Mouse (Mus musculus) MEL (cell line): ENCODE results near the gene Smarcad1. TPM values are rescaled to one million over a fixed set of nuclear protein-coding genes. Genes with fewer than 3 reads are reported as not detected.

Experiments used
- DNase-seq: peaks from one replicate; pipeline ENCODE4 v3.0.0; 2011; ENCODE audit warnings: low read depth, low spot score
- H3K27ac ChIP-seq: 2 replicates; pipeline ENCODE4 v1.5.1; 2012; ENCODE audit warnings: low read depth, mild to moderate bottlenecking, control low read depth, low read length, moderate library complexity; ENCODE audit not compliant: control insufficient read depth
- H3K27me3 ChIP-seq, 2 experiments: fragments of 150-350 bp in 1 of 2; sonication (generic) in 1 of 2; 2 replicates each; pipeline ENCODE4 v1.6.1; 2012; ENCODE audit warnings: low read length in 2 of 2, mild to moderate bottlenecking in 2 of 2, improper control_type of control experiment in 1 of 2, moderate library complexity in 1 of 2; ENCODE audit not compliant: insufficient read depth in 2 of 2, control insufficient read depth in 1 of 2
- H3K36me3 ChIP-seq, 2 experiments: 2 replicates each; pipeline ENCODE4 v1.6.1; 2012 to 2014; ENCODE audit warnings: low read length in 2 of 2, improper control_type of control experiment in 1 of 2, inconsistent platforms in 1 of 2, mild to moderate bottlenecking in 1 of 2; ENCODE audit not compliant: insufficient read depth in 2 of 2, control insufficient read depth in 1 of 2
- H3K4me1 ChIP-seq, 2 experiments: fragments of 150-350 bp in 1 of 2; sonication (generic) in 1 of 2; 2 replicates each; pipeline ENCODE4 v1.6.1; 2012; ENCODE audit warnings: low read length in 2 of 2, improper control_type of control experiment in 1 of 2, mild to moderate bottlenecking in 1 of 2; ENCODE audit not compliant: insufficient read depth in 2 of 2, control insufficient read depth in 1 of 2
- H3K4me3 ChIP-seq, 2 experiments: fragments of 150-350 bp in 1 of 2; sonication (generic) in 1 of 2; 2 replicates each; pipeline ENCODE4 v1.5.1; 2012; ENCODE audit warnings: low read depth in 2 of 2, low read length in 2 of 2, mild to moderate bottlenecking in 2 of 2, moderate library complexity in 2 of 2, control low read depth in 1 of 2, improper control_type of control experiment in 1 of 2; ENCODE audit not compliant: control insufficient read depth in 1 of 2, insufficient read depth in 1 of 2
- H3K79me2 ChIP-seq: 2 replicates; pipeline ENCODE4 v1.6.1; 2012; ENCODE audit warnings: mild to moderate bottlenecking, low read length, moderate library complexity; ENCODE audit not compliant: control insufficient read depth, poor library complexity, insufficient read depth
- H3K9ac ChIP-seq: 2 replicates; pipeline ENCODE4 v1.6.1; 2012; ENCODE audit warnings: low read depth, mild to moderate bottlenecking, control low read depth, low read length, moderate library complexity; ENCODE audit not compliant: control insufficient read depth, poor library complexity, severe bottlenecking
- H3K9me3 ChIP-seq: fragments of 150-350 bp; sonication (generic); replicated peaks from 2 replicates; pipeline ENCODE4 v1.6.1; 2012; ENCODE audit warnings: mild to moderate bottlenecking, low read length, improper control_type of control experiment, moderate library complexity; ENCODE audit not compliant: insufficient read depth
- EP300 ChIP-seq, 2 experiments: IDR thresholded peaks; 2 replicates each; pipeline ENCODE4 v1.6.1; 2011; ENCODE audit warnings: improper control_type of control experiment in 2 of 2, low read length in 2 of 2, low read depth in 1 of 2, mild to moderate bottlenecking in 1 of 2
- ETS1 ChIP-seq: IDR thresholded peaks from 2 replicates; pipeline ENCODE4 v1.6.1; 2012; ENCODE audit warnings: low read depth, mild to moderate bottlenecking, inconsistent platforms, low read length, improper control_type of control experiment, moderate library complexity
- GATA1 ChIP-seq: IDR thresholded peaks from 2 replicates; pipeline ENCODE4 v1.6.1; 2011; ENCODE audit warnings: low read depth, low read length, improper control_type of control experiment
- HCFC1 ChIP-seq: IDR thresholded peaks from 2 replicates; pipeline ENCODE4 v1.6.1; 2012; ENCODE audit warnings: low read depth, mild to moderate bottlenecking, inconsistent platforms, low read length, improper control_type of control experiment, moderate library complexity
- MXI1 ChIP-seq: IDR thresholded peaks from 2 replicates; pipeline ENCODE4 v1.6.1; 2011; ENCODE audit warnings: mild to moderate bottlenecking, low read depth, low read length, improper control_type of control experiment
- MYB ChIP-seq: IDR thresholded peaks from 2 replicates; pipeline ENCODE4 v1.6.1; 2011; ENCODE audit warnings: mild to moderate bottlenecking, low read depth, low read length, improper control_type of control experiment
- POLR2A ChIP-seq, 2 experiments: IDR thresholded peaks; 2 replicates each; pipeline ENCODE4 v1.6.1; 2011 to 2012; ENCODE audit warnings: low read length in 2 of 2, mild to moderate bottlenecking in 2 of 2, control low read depth in 1 of 2, improper control_type of control experiment in 1 of 2, low read depth in 1 of 2, moderate library complexity in 1 of 2; ENCODE audit not compliant: control insufficient read depth in 1 of 2, insufficient read depth in 1 of 2, poor library complexity in 1 of 2
- RAD21 ChIP-seq: IDR thresholded peaks from 2 replicates; pipeline ENCODE4 v1.6.1; 2011; ENCODE audit warnings: mild to moderate bottlenecking, low read depth, low read length, improper control_type of control experiment
- TBP ChIP-seq: IDR thresholded peaks from 2 replicates; pipeline ENCODE4 v1.8.0; 2011; ENCODE audit warnings: low read depth, low read length, improper control_type of control experiment
- ZKSCAN1 ChIP-seq: IDR thresholded peaks from 2 replicates; pipeline ENCODE4 v1.6.1; 2012; ENCODE audit warnings: low read depth, mild to moderate bottlenecking, inconsistent platforms, low read length, improper control_type of control experiment, moderate library complexity
- ZNF384 ChIP-seq: IDR thresholded peaks from 2 replicates; pipeline ENCODE4 v1.6.1; 2012; ENCODE audit warnings: low read depth, mild to moderate bottlenecking, inconsistent platforms, low read length, improper control_type of control experiment
- polyA plus RNA-seq, 2 experiments: library from polyadenylated mRNA; stranded (reverse) in 1 of 2; unstranded in 1 of 2; fragments of >175 nt in 1 of 2; fragments of >200 nt in 1 of 2; gene quantifications; 2 replicates each; pipeline versions ENCODE4 v1.2.1 to v1.2.4; 2012; ENCODE audit warnings: low replicate concordance in 2 of 2, low read depth in 1 of 2; ENCODE audit not compliant: insufficient read length in 2 of 2, insufficient read depth in 1 of 2, missing spikeins in 1 of 2
- total RNA-seq: library from RNA; depleted of rRNA; stranded (reverse); fragments of 300-350 nt; gene quantifications from 2 replicates; pipeline ENCODE4 v1.2.3, GENCODE M21; 2012

Gene Smarcad1
- total and polyA plus RNA-seq, 3 experiments, result 40.7 to 45.0 (median 42.7) TPM

DNA sequence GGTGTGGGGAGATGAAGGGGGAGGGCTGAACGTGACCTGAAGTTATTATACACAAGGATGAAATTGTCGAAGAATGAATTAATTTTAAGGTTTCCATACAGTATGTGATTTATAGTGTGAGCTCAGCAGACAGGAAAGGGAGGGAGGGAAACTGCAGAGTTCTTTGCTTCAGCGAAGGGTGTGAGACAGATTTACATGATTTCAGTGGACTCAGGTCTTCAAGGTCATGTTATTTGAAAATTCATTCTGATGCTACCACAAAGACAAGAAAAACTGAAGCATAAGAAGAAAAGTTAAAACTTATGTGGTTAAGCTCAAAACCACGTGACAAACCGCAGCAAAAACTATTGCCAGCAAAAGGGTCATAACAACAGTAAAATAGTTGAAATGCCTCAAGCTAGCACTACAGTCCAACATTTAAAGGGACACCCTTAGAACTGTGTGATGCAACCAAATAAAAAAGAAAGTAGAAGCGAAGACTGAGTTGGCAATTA, 98.4 kb downstream of the Smarcad1 start:
- no peak for TF ChIP-seq ZNF384
- TF ChIP-seq ETS1, result no peak
- TF ChIP-seq POLR2A (IDR thresholded peaks at IDR 0.05; ENCODE audit: control insufficient read depth in 1 of 2, insufficient read depth in 1 of 2, low read depth in 1 of 2, low read length in 2 of 2, poor library complexity in 1 of 2), result no peak
- TF ChIP-seq GATA1, result no peak
- TF ChIP-seq EP300 (IDR thresholded peaks at IDR 0.05; ENCODE audit: low read depth in 1 of 2, low read length in 2 of 2), result no peak
- no peak for TF ChIP-seq RAD21
- Histone ChIP-seq H3K36me3 (no peaks in the 10 kb centered on the region), H3K4me3 (no peak overlapping the region), H3K27me3 (peaks cover 0 to 1% of the 10 kb centered on the region in 2 experiments; a peak in 2 of 4 replicates), H3K79me2 (no peaks in the 10 kb centered on the region), H3K9ac (no peak overlapping the region), H3K27ac (no peak overlapping the region), H3K9me3 (no peaks in the 10 kb centered on the region), H3K4me1 (no peaks in the 10 kb centered on the region)
- no peak for DNase-seq

DNA sequence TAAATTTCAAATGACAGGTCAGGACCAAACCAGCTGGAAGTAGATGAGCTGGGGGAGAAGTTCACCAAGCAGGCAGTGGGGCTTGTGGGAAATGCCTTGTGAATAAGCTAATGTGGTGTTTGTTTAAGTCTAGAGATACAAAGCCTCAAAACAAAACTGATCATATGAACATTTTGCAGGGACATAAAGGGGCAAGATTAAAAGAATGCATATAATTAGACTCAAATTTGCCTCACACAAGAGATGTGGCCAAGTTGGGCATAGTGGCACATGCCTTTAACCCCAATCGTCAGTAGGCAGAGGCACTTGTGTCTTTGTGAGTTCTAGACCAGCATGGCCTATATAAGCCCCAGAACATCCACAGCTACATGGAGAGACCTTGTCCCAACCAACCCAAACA, 99.9 kb downstream of the Smarcad1 start:
- Histone ChIP-seq H3K9ac (no peak overlapping the region), H3K4me1 (no peaks in the 10 kb centered on the region), H3K4me3 (no peak overlapping the region), H3K36me3 (no peaks in the 10 kb centered on the region), H3K27me3 (peaks cover 0 to 1% of the 10 kb centered on the region in 2 experiments; a peak in 2 of 4 replicates), H3K9me3 (no peaks in the 10 kb centered on the region), H3K79me2 (no peaks in the 10 kb centered on the region), H3K27ac (no peak overlapping the region)
- TF ChIP-seq MXI1 (no peak), POLR2A (IDR thresholded peaks at IDR 0.05; ENCODE audit: control insufficient read depth in 1 of 2, insufficient read depth in 1 of 2, low read depth in 1 of 2, low read length in 2 of 2, poor library complexity in 1 of 2) (no peak)
- no peak for DNase-seq

DNA sequence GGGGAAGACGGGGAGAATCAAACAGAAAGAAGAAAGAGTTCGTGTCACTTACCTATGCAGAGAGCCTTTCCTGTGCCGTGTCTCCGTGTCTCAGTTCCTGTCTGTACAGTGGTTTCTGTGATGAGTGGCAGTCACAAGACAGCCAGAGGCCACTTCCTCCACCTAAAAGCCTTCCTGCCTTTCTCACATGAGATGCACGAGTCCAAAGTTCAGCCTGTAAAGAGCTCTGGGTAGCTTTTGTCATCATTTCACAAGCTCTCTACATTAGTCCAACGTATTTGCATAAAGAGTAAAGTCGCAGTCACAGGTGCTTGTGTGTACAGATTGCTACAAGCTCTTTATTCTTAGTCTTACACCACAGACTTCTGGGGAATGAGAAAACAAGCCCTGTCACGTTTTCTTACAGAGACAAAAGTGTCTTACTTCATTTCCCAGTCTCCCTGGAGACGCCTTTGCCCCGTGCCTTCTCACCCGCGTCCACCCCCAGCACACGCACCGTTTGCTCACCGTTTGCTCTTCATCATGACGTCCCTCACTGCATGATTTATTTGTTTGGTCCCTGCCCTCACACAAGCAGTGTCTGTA, 102.3 kb downstream of the Smarcad1 start, which contains the start of gene Hpgds:
Gene Hpgds, minus strand, starts transcription at position 288 of the 585 bp plus-strand sequence.
- H3K9ac ChIP-seq, result no peak within 1 kb of the TSS
- no peaks in the 10 kb centered on the region for H3K36me3 ChIP-seq
- H3K4me1 ChIP-seq, result no peaks in the 10 kb centered on the region
- H3K4me3 ChIP-seq, result no peak within 1 kb of the TSS
- no peak for DNase-seq
- peaks cover 0 to 1% of the 10 kb centered on the region in 2 experiments; a peak in 2 of 4 replicates for H3K27me3 ChIP-seq
- TF ChIP-seq TBP, result no peak
- no peak for TF ChIP-seq ZKSCAN1
- TF ChIP-seq HCFC1, result no peak
- TF ChIP-seq MYB, result no peak
- no peaks in the 10 kb centered on the region for H3K9me3 ChIP-seq
- no peak within 1 kb of the TSS for H3K27ac ChIP-seq
- H3K79me2 ChIP-seq, result no peaks in the 10 kb centered on the region
